Mouse (Mus musculus): ENCODE data around the gene BC052040.

- TF ChIP-seq CTCF (conservative IDR thresholded peaks at IDR 0.05; ENCODE audit: insufficient read depth, insufficient read length, low read depth, low read length): no peak
- TF ChIP-seq POLR2A (IDR thresholded peaks at IDR 0.05; ENCODE audit: low read depth, low read length): no peak
Observed at GRCm38 (mm10) chr2:115660213-115661120, 79.0 kb downstream of the BC052040 start.

All from kidney, adult 2 months (tissue).